Mouse (Mus musculus) stomach, embryonic 16.5 days (tissue): ENCODE results near the gene Krt87. TPM values are rescaled to one million over a fixed set of nuclear protein-coding genes. Genes with fewer than 3 reads are reported as not detected.

Experiments used
- ATAC-seq: fragments of 200-750 bp; cut with Nextera tagmentation; 2 replicates; pipeline ENCODE4 v1.8.0; 2017; ENCODE audit warnings: moderate number of reproducible peaks, moderate TSS enrichment; ENCODE audit not compliant: insufficient read depth, low FRiP score
- H3K27ac ChIP-seq: fragments of 300-500 bp; sonication (generic); 2 replicates; pipeline ENCODE4 v1.5.1; 2014; ENCODE audit warnings: low read length
- H3K27me3 ChIP-seq: fragments of 300-500 bp; sonication (generic); 2 replicates; pipeline ENCODE4 v1.6.1; 2014; ENCODE audit warnings: low read length, control low read depth, mixed read lengths; ENCODE audit not compliant: control insufficient read depth, insufficient read depth
- H3K36me3 ChIP-seq: fragments of 300-500 bp; sonication (generic); 2 replicates; pipeline ENCODE4 v1.6.1; 2014; ENCODE audit warnings: low read length; ENCODE audit not compliant: control insufficient read depth, insufficient read depth
- H3K4me1 ChIP-seq: fragments of 300-500 bp; sonication (generic); 2 replicates; pipeline ENCODE4 v1.6.1; 2014; ENCODE audit warnings: low read length, control low read depth, mixed read lengths; ENCODE audit not compliant: control insufficient read depth, insufficient read depth
- H3K4me2 ChIP-seq: fragments of 300-500 bp; sonication (generic); 2 replicates; pipeline ENCODE4 v1.6.1; 2014; ENCODE audit warnings: low read depth, low read length, mixed read lengths
- H3K4me3 ChIP-seq: fragments of 300-500 bp; sonication (generic); replicated peaks from 2 replicates; pipeline ENCODE4 v1.5.1; 2014; ENCODE audit warnings: mild to moderate bottlenecking, low read length
- H3K9ac ChIP-seq: fragments of 300-500 bp; sonication (generic); 2 replicates; pipeline ENCODE4 v1.6.1; 2014; ENCODE audit warnings: low read length
- H3K9me3 ChIP-seq: fragments of 300-500 bp; sonication (generic); replicated peaks from 2 replicates; pipeline ENCODE4 v1.6.1; 2016; ENCODE audit warnings: low read length, control low read depth; ENCODE audit not compliant: control insufficient read depth
- WGBS: fragments of 180-500 bp; shearing (Covaris S2); extraction: QIAGEN DNeasy Blood & Tissue Kit; methylation state at CpG from one replicate; pipeline ENCODE4 v1.1.7; 2014; 5-methylcytosine and 5-hydroxymethylcytosine counted together
- polyA plus RNA-seq: library from polyadenylated mRNA; unstranded; fragments of >200 nt; fragmentation: Nextera tagmentation; extraction: Ambion mirVana; gene quantifications from 2 replicates; pipeline ENCODE4 v1.2.1, GENCODE M21; 2015

Krt87 gene
- polyA plus RNA-seq, 1 experiment from 2014 or later: 0.26 TPM

DNA sequence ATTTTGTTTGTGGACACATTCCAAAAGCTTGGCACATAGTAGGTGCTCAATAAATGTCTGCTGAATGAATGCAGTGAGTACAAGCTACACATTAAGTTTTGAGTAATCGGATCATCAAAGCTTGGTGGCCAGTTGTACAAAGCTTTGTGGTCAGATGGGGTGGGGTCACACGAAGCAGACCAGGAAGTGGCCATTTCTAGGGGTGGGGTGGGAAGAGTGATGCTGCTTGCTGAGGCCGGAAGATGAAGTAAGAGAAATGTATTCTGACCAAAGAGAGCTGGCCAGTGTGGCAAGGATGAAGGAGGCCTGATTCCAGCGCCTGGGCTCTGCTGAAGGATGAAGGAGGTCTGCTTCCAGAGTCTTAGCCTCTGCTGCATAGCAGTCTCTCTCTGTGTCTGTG is 30.5 kb upstream of the Krt87 start:
- no peaks in the 10 kb centered on the region for H3K27me3 ChIP-seq
- no peaks in the 10 kb centered on the region for H3K4me1 ChIP-seq
- no peaks in the 10 kb centered on the region for H3K36me3 ChIP-seq
- no peak overlapping the region for H3K9ac ChIP-seq
- no peak for ATAC-seq
- 81% methylated on average over 4 of the region's 4 CpGs for WGBS
- H3K4me2 ChIP-seq: no peak overlapping the region
- H3K4me3 ChIP-seq: no peak overlapping the region
- no peak overlapping the region for H3K27ac ChIP-seq
- no peaks in the 10 kb centered on the region for H3K9me3 ChIP-seq

DNA sequence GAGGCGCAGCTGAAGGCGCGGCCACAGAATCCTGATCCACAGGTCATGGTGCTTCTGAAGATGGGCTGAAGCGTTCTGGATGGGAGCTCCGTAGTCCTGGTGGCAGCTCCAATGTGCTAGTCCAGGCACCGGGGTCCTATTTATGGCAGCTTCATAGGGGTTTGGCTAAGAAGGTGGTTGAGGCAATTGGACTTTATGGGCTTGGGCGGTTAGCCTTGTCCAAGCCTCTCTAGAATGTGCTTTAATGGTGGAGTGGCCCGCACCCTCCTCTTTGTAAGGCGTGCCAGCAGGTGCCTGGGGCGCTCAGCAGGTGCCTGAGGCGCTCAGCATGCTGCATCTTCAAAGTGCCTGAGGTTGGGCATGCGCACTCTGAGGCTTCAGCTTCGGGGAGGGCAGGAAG is 25.0 kb upstream of the Krt87 start, which contains the start of gene Krt81:
Gene Krt81 (minus strand): TSS at position 101 of the 400 bp plus-strand sequence.
- 78% methylated on average over 13 of the region's 13 CpGs for WGBS
- Histone ChIP-seq H3K27ac (no peak within 1 kb of the TSS), H3K9ac (no peak within 1 kb of the TSS), H3K4me2 (no peak within 1 kb of the TSS), H3K4me1 (no peaks in the 10 kb centered on the region), H3K9me3 (no peaks in the 10 kb centered on the region), H3K27me3 (no peaks in the 10 kb centered on the region), H3K36me3 (no peaks in the 10 kb centered on the region), H3K4me3 (no peak within 1 kb of the TSS)
- no peak for ATAC-seq

DNA sequence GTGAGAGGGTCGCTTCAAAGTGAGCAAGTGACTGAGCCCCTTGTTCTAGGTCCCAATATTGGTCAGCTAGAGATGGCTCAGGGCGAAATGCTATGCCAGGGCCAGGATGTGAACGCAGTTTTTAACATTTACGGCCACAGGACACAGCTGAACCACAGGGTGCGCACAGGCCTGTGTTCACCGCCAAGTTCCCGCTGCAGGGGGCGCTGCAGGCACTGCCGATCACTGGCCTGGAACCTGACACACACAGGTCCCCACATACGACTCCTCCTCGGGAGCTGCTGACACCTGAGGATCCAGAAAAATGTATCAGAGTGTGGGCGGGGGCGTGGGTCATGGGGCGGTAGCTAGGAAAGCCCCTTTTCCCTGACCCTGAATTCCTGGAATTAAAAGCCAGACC is 20.7 kb upstream of the Krt87 start:
- whole genome bisulfite sequencing: 78% methylated on average over 14 of the region's 14 CpGs
- H3K4me3 ChIP-seq: no peak overlapping the region
- H3K9me3 ChIP-seq: 0 out of 2 replicates have a peak, but pooled peaks cover 2% of the 10 kb centered on the region
- H3K27ac ChIP-seq: no peak overlapping the region
- ATAC-seq: no peak
- H3K4me2 ChIP-seq: no peak overlapping the region
- no peaks in the 10 kb centered on the region for H3K36me3 ChIP-seq
- no peak overlapping the region for H3K9ac ChIP-seq
- no peaks in the 10 kb centered on the region for H3K4me1 ChIP-seq
- H3K27me3 ChIP-seq: no peaks in the 10 kb centered on the region

DNA sequence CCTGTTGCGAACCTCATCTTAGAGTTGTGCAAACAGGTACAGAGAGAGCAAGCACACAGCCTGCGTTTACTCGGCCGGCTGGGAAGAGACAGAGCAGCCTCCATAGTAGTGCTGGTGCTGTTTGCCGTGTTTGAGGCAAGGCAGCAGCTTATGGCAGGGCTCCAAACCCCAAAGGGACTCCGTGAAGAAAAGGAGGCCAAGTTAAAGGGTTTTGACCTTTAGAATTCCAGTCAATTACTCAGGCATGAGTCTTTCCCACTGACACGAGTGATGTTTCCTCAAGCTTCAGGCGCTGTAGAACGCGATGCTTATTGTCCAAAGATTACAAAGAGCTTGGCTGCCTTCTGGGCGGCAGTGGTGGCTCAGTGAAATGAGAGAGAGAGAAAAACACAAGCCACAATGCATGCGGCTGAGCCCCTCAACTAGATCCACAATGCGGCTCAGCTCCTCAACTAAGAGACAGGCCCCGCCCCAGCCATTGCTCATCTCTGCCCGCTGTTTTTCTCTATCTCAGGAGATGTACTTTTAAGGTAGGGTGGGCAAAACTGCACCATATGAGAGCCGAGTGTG is 19.8 kb upstream of the Krt87 start:
- no peak for ATAC-seq
- Histone ChIP-seq H3K36me3 (no peaks in the 10 kb centered on the region), H3K27me3 (no peaks in the 10 kb centered on the region), H3K9ac (no peak overlapping the region), H3K4me1 (no peaks in the 10 kb centered on the region), H3K4me3 (no peak overlapping the region), H3K9me3 (0 out of 2 replicates have a peak, but pooled peaks cover 2% of the 10 kb centered on the region), H3K27ac (no peak overlapping the region), H3K4me2 (no peak overlapping the region)
- WGBS: 50% methylated on average over 16 of the region's 16 CpGs

DNA sequence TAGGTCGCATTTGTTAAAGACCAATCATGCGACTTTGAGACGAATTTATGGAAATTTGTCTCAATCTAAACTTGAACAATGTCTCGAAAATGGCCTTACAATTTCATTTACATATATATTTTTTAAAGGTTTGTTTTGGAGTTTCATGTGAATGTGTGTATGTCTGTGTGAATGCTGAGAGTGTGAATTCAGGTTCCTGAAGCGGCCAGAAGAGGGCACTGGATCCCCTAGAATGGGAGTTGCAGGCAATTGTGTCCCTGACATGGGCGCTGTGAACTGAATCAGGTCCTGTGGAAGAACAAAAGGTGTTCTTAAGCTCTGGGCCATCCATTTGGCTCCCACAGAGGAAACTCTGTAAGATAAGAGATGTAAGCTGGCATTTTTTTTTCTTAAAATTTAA is 17.3 kb upstream of the Krt87 start:
- H3K9ac ChIP-seq: no peak overlapping the region
- 86% methylated on average over 6 of the region's 6 CpGs for WGBS
- 0 out of 2 replicates have a peak, but pooled peaks cover 2% of the 10 kb centered on the region for H3K9me3 ChIP-seq
- no peaks in the 10 kb centered on the region for H3K36me3 ChIP-seq
- H3K4me1 ChIP-seq: no peaks in the 10 kb centered on the region
- ATAC-seq: no peak
- H3K4me3 ChIP-seq: no peak overlapping the region
- no peaks in the 10 kb centered on the region for H3K27me3 ChIP-seq
- H3K4me2 ChIP-seq: no peak overlapping the region
- H3K27ac ChIP-seq: no peak overlapping the region

DNA sequence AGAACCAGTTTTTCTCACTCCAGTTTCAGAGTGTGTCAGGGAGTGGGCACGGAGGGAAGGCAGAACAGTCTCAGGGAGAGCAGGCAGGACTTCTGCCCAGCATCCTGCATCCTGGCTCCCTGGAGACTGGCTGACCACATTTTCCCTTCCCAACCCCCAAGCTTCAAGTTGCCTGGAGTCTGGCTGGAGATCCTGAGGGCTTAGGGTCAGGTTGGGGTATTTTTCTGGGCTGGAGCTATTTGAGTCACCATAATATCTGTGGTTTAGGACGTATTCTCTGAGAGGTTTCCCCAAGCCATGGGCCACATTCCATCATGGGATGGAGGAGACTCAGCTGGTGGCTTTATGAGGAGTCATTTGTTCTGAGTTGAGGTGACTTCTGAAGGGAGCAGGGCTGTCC is 16.7 kb upstream of the Krt87 start:
- H3K9me3 ChIP-seq: 0 out of 2 replicates have a peak, but pooled peaks cover 2% of the 10 kb centered on the region

DNA sequence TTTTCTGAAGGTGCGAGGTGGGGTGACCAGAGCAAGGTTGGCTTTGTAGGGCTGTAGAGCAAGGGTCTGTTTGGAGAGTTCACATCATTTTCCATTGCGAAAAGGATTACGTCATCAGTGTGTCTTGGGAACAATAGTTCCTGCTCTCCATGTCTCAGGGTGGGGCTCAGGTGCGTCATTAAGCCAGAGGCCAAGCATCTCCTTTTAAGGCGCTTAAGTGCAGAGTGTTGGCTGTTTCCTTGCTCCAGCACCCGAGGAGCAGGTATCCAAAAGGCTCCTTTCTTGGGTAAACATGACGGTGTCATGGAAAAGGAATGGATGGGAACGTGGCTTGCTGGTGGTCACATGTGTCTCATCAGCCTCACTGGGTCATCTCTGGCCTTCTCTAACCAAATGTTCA is 16.2 kb upstream of the Krt87 start:
- Histone ChIP-seq H3K4me1 (no peaks in the 10 kb centered on the region), H3K36me3 (no peaks in the 10 kb centered on the region), H3K27ac (no peak overlapping the region), H3K27me3 (no peaks in the 10 kb centered on the region), H3K9ac (no peak overlapping the region), H3K4me2 (no peak overlapping the region), H3K9me3 (0 out of 2 replicates have a peak, but pooled peaks cover 2% of the 10 kb centered on the region), H3K4me3 (no peak overlapping the region)
- WGBS: 69% methylated on average over 8 of the region's 8 CpGs
- no peak for ATAC-seq

More for the DNA sequence above, 16.7 kb upstream of the Krt87 start:
- Histone ChIP-seq H3K4me3 (no peak overlapping the region), H3K27ac (no peak overlapping the region), H3K4me1 (no peaks in the 10 kb centered on the region), H3K4me2 (no peak overlapping the region), H3K9ac (no peak overlapping the region), H3K27me3 (no peaks in the 10 kb centered on the region), H3K36me3 (no peaks in the 10 kb centered on the region)
- no peak for ATAC-seq
- WGBS: 78% methylated on average over 2 of the region's 2 CpGs

DNA sequence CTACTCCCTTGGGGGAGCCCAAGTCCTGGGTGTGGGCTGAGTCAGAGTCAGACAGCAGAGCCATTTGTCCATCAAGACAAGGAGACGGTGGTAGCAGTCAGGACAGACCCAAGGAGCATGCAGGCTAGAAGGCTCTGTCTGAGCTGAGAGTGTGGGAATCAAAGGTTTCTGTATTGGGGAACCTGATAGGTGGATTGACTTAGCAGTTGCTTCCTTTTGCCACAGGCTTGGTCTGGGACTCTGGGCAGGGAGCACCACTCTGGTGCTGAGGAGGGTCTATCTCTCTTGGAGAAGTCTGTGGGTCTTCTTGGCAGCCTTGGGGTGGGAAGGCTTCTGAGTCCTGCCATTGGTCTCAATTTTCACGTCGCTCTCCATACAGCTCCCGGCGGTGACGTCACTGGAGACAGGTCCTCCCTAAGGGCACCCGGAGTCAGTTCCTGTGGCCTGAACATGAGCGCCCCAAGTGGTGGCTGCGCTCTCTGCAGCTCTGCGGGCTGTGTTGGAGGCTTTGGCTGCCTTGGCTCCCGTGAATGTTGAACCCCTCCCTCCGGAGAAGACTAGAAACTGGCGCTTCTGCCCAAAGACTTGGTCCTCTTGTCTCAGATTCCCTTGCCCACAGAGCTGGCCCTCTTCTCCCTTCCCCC is 14.6 kb upstream of the Krt87 start:
- no peaks in the 10 kb centered on the region for H3K36me3 ChIP-seq
- H3K9ac ChIP-seq: no peak overlapping the region
- H3K4me1 ChIP-seq: no peaks in the 10 kb centered on the region
- H3K4me2 ChIP-seq: peak overlapping the region; percentile 17; the same call in 1 of the 2 replicates
- no peak overlapping the region for H3K4me3 ChIP-seq
- H3K9me3 ChIP-seq: 0 out of 2 replicates have a peak, but pooled peaks cover 2% of the 10 kb centered on the region
- H3K27me3 ChIP-seq: no peaks in the 10 kb centered on the region
- 6% methylated on average over 13 of the region's 13 CpGs for WGBS
- H3K27ac ChIP-seq: no peak overlapping the region
- peak; percentile 76 for ATAC-seq

DNA sequence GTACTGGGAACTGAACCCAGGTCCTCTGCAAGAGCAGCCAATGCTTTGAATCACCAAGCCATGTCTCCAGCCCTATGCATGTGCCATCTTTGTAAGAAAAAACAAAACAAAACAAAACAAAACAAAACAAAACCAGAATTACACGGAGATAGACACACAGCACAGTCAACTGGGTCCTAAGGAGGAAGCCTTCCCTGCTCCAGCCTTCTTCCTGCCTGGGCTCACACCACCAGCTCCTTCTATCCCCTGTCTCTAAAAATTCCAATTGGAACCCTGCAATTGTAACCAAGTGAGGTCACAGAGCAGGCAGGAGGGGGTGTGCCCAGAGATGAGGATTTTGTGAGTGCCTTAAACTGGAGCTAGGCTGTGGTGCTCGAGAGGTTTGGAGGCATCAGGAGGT is 8.8 kb upstream of the Krt87 start, which contains the start of gene Krt88:
Gene Krt88 (plus strand): TSS at position 301 of the 400 bp plus-strand sequence.
- H3K27me3 ChIP-seq: no peaks in the 10 kb centered on the region
- H3K4me2 ChIP-seq: no peak within 1 kb of the TSS
- no peaks in the 10 kb centered on the region for H3K36me3 ChIP-seq
- no peak within 1 kb of the TSS for H3K27ac ChIP-seq
- H3K4me3 ChIP-seq: no peak within 1 kb of the TSS
- H3K9me3 ChIP-seq: no peaks in the 10 kb centered on the region
- no peak within 1 kb of the TSS for H3K9ac ChIP-seq
- no peak for ATAC-seq
- H3K4me1 ChIP-seq: no peaks in the 10 kb centered on the region
- WGBS: 74% methylated on average over 2 of the region's 2 CpGs
